Comparison of ENCODE assay signal across 8 mouse cellular contexts in genomic region chr17:47010722-47011660, GRCm38 (mm10). TPM values are rescaled to one million over a fixed set of nuclear protein-coding genes. Genes with fewer than 3 reads are reported as not detected.
DNase-seq lines count a peak whose midpoint lies in the region; ATAC-seq and TF ChIP-seq lines count a peak whose summit lies in the region.

No protein-coding gene starts in this region.

- peaks cover 6% of the 10 kb centered on the region; the same call in 1 of the 2 replicates for H3K36me3 ChIP-seq in forebrain, postnatal 0 days (ENCODE audit: insufficient read depth)
- H3K36me3 ChIP-seq in hindbrain, embryonic 12.5 days: no peaks in the 10 kb centered on the region

- WGBS in forebrain, postnatal 0 days: 11% methylated on average over 25 of the region's 25 CpGs
- WGBS in hindbrain, embryonic 12.5 days: 14% methylated on average over 25 of the region's 25 CpGs

- H3K9ac ChIP-seq in forebrain, postnatal 0 days: peak overlapping the region; percentile 95
- H3K9ac ChIP-seq in hindbrain, embryonic 12.5 days: 0 out of 2 replicates have a peak overlapping the region, but pooled peaks have one; percentile 18

- peak; percentile 93 for DNase-seq in MN1 (ENCODE audit: low spot score)
- DNase-seq in cerebellum, adult 18-20 months: peak; percentile 77 to 83
- DNase-seq in forebrain, postnatal 0 days: peak; percentile 85
- peak; percentile 41 to 68 for DNase-seq in layer of hippocampus, postnatal 10 days (ENCODE audit: low spot score in 2 of 2)
- DNase-seq in lung, postnatal 14 days: peak; percentile 67
- peak; percentile 84 for DNase-seq in retina, postnatal 1 day
- peak; percentile 79 for DNase-seq in thymus, postnatal 4 days

- no peak for TF ChIP-seq CTCF in forebrain, postnatal 0 days (IDR thresholded peaks at IDR 0.05; ENCODE audit: low read depth)

- peak; percentile 71 for ATAC-seq in forebrain, postnatal 0 days
- peak; percentile 74 for ATAC-seq in hindbrain, embryonic 12.5 days (ENCODE audit: low FRiP score)

- H3K4me3 ChIP-seq in forebrain, postnatal 0 days (ENCODE audit: low read depth, low read length): peak overlapping the region; percentile 82
- H3K4me3 ChIP-seq in hindbrain, embryonic 12.5 days: peak overlapping the region; percentile 97

- peak overlapping the region; percentile 91 for H3K27ac ChIP-seq in forebrain, postnatal 0 days (ENCODE audit: low read depth, low read length)
- H3K27ac ChIP-seq in hindbrain, embryonic 12.5 days: peak overlapping the region; percentile 95

- peak overlapping the region; percentile 62 for H3K4me2 ChIP-seq in forebrain, postnatal 0 days (ENCODE audit: low read depth)
- H3K4me2 ChIP-seq in hindbrain, embryonic 12.5 days (replicated peaks): peak overlapping the region; percentile 83

- no peaks in the 10 kb centered on the region for H3K27me3 ChIP-seq in forebrain, postnatal 0 days (ENCODE audit: insufficient read depth, low read length)
- peaks cover 3% of the 10 kb centered on the region; the same call in 1 of the 2 replicates for H3K27me3 ChIP-seq in hindbrain, embryonic 12.5 days

- H3K9me3 ChIP-seq in forebrain, postnatal 0 days (ENCODE audit: low read length): no peaks in the 10 kb centered on the region
- H3K9me3 ChIP-seq in hindbrain, embryonic 12.5 days (replicated peaks): no peaks in the 10 kb centered on the region

- peaks cover 6% of the 10 kb centered on the region; the same call in 1 of the 2 replicates for H3K4me1 ChIP-seq in forebrain, postnatal 0 days (ENCODE audit: insufficient read depth)
- H3K4me1 ChIP-seq in hindbrain, embryonic 12.5 days: peaks cover 21% of the 10 kb centered on the region

RNA-seq across cellular contexts. Expression of gene Ubr2, which starts 0.6 kb away (rescaled TPM):
- 22.0 and 23.1 TPM in 2 replicates for total RNA-seq in forebrain, postnatal 0 days (2014; rRNA removed)
- 4.3 and 7.8 TPM in 2 replicates for polyA plus RNA-seq in forebrain, postnatal 0 days (2015; fragmentation: Nextera tagmentation; extraction: Ambion mirVana)
- polyA plus RNA-seq in hindbrain, embryonic 12.5 days (2016; fragmentation: Nextera tagmentation; extraction: Ambion mirVana): 23.5 and 23.7 TPM in 2 replicates
- 10 to 100 TPM; 49.8 to 52.2 TPM for total RNA-seq in layer of hippocampus, postnatal 10 days (2021)

Comparison
In these comparisons a context has a peak if more than half of its experiments do, and no peak if none do; other contexts are left out.
1. Peak in every context shown above with its lines: DNase-seq, ATAC-seq, H3K4me3 ChIP-seq and H3K27ac ChIP-seq.